Mouse (Mus musculus) olfactory bulb, adult 2 months (tissue): Measurements from ENCODE around the gene Hist1h2ah.

Source experiments
- CTCF ChIP-seq: fragments of 200-500 bp; IDR thresholded peaks from 2 replicates; pipeline ENCODE4 v1.5.1; 2012; ENCODE audit warnings: low read depth, mild to moderate bottlenecking, low read length, moderate library complexity; ENCODE audit not compliant: insufficient read depth
- POLR2A ChIP-seq: fragments of 200-500 bp; IDR thresholded peaks from 2 replicates; pipeline ENCODE4 v1.6.1; 2012; ENCODE audit warnings: mild to moderate bottlenecking, low read depth, low read length, moderate library complexity; ENCODE audit not compliant: insufficient read depth

- TF ChIP-seq POLR2A (no peak), CTCF (no peak)
These were observed 27.5 kb downstream of the Hist1h2ah start for GRCm38 (mm10) chr13:22007872-22008271.
